Mouse (Mus musculus): ENCODE results near the gene Armcx1.
A peak's percentile ranks its signal among the peaks of the same experiment; 100 is the strongest.

DNA sequence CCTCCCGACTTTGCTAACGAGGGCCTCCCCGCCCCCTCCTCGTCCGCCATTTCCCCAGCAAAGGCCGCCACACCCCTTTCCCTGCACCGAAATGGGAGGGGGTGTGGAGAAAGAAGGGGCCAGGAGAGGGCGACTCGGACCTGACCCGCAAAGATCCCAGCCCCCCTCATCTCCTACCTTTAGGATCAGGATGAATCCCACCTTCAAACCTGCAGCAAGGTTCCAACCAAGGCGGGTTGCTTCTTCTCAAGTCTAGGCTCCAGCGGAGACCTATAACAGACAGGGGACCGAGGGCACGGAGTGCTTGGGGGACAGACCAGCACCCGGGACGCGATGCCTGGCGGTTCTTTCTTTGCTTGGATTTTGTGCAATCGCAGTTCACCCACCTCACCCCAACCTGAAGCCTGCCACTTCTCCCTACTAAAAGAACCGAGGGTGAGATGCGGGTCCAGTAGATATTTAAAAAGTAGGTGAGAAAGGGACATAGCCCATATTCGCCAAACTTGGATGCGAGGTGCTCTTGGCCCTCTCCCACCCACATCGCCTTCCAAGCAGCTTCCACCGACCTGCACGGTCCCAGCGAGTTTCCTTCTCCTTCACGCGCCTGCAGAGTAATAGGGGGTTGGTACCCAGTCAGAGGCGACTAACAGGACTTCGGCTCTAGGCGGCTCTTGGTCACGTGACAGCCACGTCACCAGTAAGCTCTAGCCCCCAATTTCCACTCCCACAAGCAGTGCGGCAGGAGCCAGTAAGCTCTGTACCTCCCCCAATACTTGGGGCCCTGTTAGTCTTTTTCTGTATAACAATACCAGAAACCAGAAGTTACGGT, 33.2 kb downstream of the Armcx1 start, which contains the start of gene Armcx6:
- TF ChIP-seq POLR2A (IDR thresholded peaks at IDR 0.05; ENCODE audit: borderline replicate concordance, control insufficient read depth, low read depth, low read length) (no peak), CTCF (IDR thresholded peaks at IDR 0.05; ENCODE audit: control insufficient read depth, insufficient read depth, low read length) (0 out of 2 replicates have a peak, but pooled peaks have one; percentile 4)

Data from bone marrow, adult 2 months (tissue).